Mouse (Mus musculus) neural tube, embryonic 12.5 days (tissue): ENCODE data around the gene Igll1. TPM values are rescaled to one million over a fixed set of nuclear protein-coding genes. Genes with fewer than 3 reads are reported as not detected.

ENCODE experiments used
- ATAC-seq: fragments of 200-750 bp; cut with Nextera tagmentation; 2 replicates; pipeline ENCODE4 v1.8.0; 2017; ENCODE audit warnings: low read depth, mild to moderate bottlenecking, moderate TSS enrichment, moderate library complexity; ENCODE audit not compliant: low FRiP score
- H3K27ac ChIP-seq: fragments of 300-500 bp; sonication (generic); 2 replicates; pipeline ENCODE4 v1.5.1; 2016
- H3K27me3 ChIP-seq: fragments of 300-500 bp; sonication (generic); replicated peaks from 2 replicates; pipeline ENCODE4 v1.6.1; 2016; ENCODE audit warnings: mild to moderate bottlenecking
- H3K36me3 ChIP-seq: fragments of 300-500 bp; sonication (generic); 2 replicates; pipeline ENCODE4 v1.6.1; 2016; ENCODE audit warnings: mild to moderate bottlenecking
- H3K4me1 ChIP-seq: fragments of 300-500 bp; sonication (generic); 2 replicates; pipeline ENCODE4 v1.6.1; 2016
- H3K4me2 ChIP-seq: fragments of 300-500 bp; sonication (generic); replicated peaks from 2 replicates; pipeline ENCODE4 v1.6.1; 2016; ENCODE audit warnings: mild to moderate bottlenecking
- H3K4me3 ChIP-seq: fragments of 300-500 bp; sonication (generic); 2 replicates; pipeline ENCODE4 v1.5.1; 2016
- H3K9ac ChIP-seq: fragments of 300-500 bp; sonication (generic); 2 replicates; pipeline ENCODE4 v1.6.1; 2016; ENCODE audit warnings: mild to moderate bottlenecking
- H3K9me3 ChIP-seq: fragments of 300-500 bp; sonication (generic); 2 replicates; pipeline ENCODE4 v1.6.1; 2016; ENCODE audit warnings: mild to moderate bottlenecking
- WGBS: fragments of 180-500 bp; shearing (Covaris S2); methylation state at CpG from one replicate; pipeline ENCODE4 v1.1.7; 2016; 5-methylcytosine and 5-hydroxymethylcytosine counted together
- polyA plus RNA-seq: library from polyadenylated mRNA; unstranded; fragments of >200 nt; fragmentation: Nextera tagmentation; extraction: Ambion mirVana; gene quantifications from 2 replicates; pipeline ENCODE4 v1.2.1, GENCODE M21; 2016

Gene Igll1
- polyA plus RNA-seq, 1 experiment from 2014 or later, result not detected

DNA sequence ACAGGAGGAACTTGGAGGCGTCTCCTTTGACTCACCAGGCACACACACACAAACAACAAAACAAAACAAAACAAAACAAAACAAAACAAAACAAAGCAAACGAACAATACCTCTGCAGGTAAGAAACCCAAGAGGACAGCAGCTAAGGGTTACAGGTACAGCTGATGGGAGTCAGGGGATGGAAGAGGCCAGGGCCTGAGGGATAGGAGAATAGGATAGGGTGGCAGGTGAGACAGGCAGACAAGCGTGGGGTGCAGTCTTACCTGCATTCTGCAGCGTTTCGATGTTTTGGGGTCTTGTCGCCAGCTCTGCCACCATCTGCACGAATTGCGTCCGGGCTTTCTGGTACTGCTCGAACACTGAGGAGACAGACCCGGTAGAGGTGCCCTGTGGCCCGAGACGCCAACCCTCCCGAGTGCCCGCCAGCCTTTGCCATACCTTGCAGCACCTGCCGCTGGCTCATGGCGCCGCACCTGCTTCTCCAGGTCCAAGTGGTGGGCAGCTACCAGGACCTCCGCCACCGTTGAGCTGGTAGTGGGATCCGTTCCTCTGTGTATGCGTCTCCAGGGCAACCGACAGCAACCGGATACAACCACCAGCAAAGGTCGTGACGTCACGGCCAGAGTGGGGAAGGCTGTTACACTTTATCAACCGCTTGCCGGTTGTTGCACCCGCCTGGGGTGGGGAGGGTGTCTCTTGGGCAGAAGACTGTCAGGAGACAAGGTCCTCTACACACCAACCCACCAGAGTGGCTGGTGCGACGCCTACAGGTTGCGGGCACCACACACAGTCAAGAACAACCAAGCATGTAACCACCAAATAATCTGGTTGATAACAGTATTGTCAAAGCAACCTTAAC lies 34.8 kb downstream of the Igll1 start, which contains the start of gene Spag6l:
Gene Spag6l, minus strand, starts transcription at position 700 of the 859 bp plus-strand sequence.
- no peaks in the 10 kb centered on the region for H3K27me3 ChIP-seq
- H3K36me3 ChIP-seq, result no peaks in the 10 kb centered on the region
- peak within 1 kb of the TSS; percentile 47 for H3K4me3 ChIP-seq
- H3K9me3 ChIP-seq, result no peaks in the 10 kb centered on the region
- H3K4me1 ChIP-seq, result no peaks in the 10 kb centered on the region
- H3K27ac ChIP-seq, result no peak within 1 kb of the TSS
- peak within 1 kb of the TSS; percentile 84 for H3K4me2 ChIP-seq
- 7% methylated on average over 33 of the region's 33 CpGs for WGBS
- peak within 1 kb of the TSS; percentile 40 for H3K9ac ChIP-seq
- ATAC-seq, result peak; percentile 96

DNA sequence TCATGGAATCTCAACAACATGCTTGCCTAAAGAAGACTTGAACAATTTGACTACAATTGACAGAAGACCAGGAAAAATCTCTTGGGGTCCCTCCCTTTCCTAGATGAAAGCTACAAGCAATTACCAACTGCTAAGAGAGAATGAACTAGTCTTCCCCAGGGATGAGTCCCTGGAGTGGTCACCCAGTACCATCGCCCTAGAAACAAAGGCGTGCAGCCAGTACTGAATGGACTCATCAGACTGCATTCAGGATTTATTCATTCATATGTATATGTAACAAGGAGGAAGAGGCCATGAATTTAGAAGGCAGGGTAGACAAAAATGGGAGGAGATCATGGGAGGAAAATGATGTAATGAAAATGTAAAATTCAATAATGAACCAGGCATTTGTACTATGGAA lies 37.6 kb downstream of the Igll1 start:
- Histone ChIP-seq H3K27ac (no peak overlapping the region), H3K9me3 (no peaks in the 10 kb centered on the region), H3K4me3 (no peak overlapping the region), H3K9ac (no peak overlapping the region), H3K36me3 (no peaks in the 10 kb centered on the region), H3K4me2 (no peak overlapping the region), H3K4me1 (no peaks in the 10 kb centered on the region), H3K27me3 (no peaks in the 10 kb centered on the region)
- 79% methylated on average over 2 of the region's 2 CpGs for WGBS
- ATAC-seq, result no peak

GRCm38 (mm10) chr16:16825476-16825875 lies 38.3 kb downstream of the Igll1 start:
- Histone ChIP-seq H3K4me1 (no peaks in the 10 kb centered on the region), H3K4me2 (no peak overlapping the region), H3K27me3 (no peaks in the 10 kb centered on the region), H3K9ac (no peak overlapping the region), H3K27ac (no peak overlapping the region), H3K9me3 (no peaks in the 10 kb centered on the region), H3K36me3 (no peaks in the 10 kb centered on the region), H3K4me3 (no peak overlapping the region)
- 44% methylated on average over 5 of the region's 5 CpGs for WGBS
- no peak for ATAC-seq

Other genes starting within 250 kb of the Igll1 start
- not detected in 2 replicates for gene Olfr19, start 187.6 kb downstream of the Igll1 start, polyA plus RNA-seq
- gene Spag6l, start 34.5 kb downstream of the Igll1 start, polyA plus RNA-seq, result 3.4 and 4.3 TPM in 2 replicates
- gene Top3b, start 6.8 kb upstream of the Igll1 start, polyA plus RNA-seq, result 62.9 and 63.1 TPM in 2 replicates
- 0.66 and 1.9 TPM in 2 replicates for gene Vpreb1, start 6.9 kb upstream of the Igll1 start, polyA plus RNA-seq
- gene Ppm1f, start 32.5 kb upstream of the Igll1 start, polyA plus RNA-seq, result 31.3 and 31.4 TPM in 2 replicates
- 177 and 184 TPM in 2 replicates for gene Mapk1, start 119.4 kb upstream of the Igll1 start, polyA plus RNA-seq
- 95.0 and 98.6 TPM in 2 replicates for gene Ypel1, start 205.7 kb upstream of the Igll1 start, polyA plus RNA-seq
- 159 and 161 TPM in 2 replicates for gene Ppil2, start 247.3 kb upstream of the Igll1 start, polyA plus RNA-seq